Mouse (Mus musculus): ENCODE results near the gene Fam43b. TPM values are rescaled to one million over a fixed set of nuclear protein-coding genes. Genes with fewer than 3 reads are reported as not detected.

Gene Fam43b
- polyA plus RNA-seq, 1 experiment from 2014 or later: 0.05 TPM

- 67% methylated on average over 3 of the region's 3 CpGs for WGBS
- Histone ChIP-seq H3K9ac (no peak overlapping the region), H3K4me3 (replicated peaks) (no peak overlapping the region), H3K27me3 (replicated peaks) (no peaks in the 10 kb centered on the region), H3K4me1 (replicated peaks) (no peaks in the 10 kb centered on the region), H3K27ac (no peak overlapping the region), H3K36me3 (no peaks in the 10 kb centered on the region), H3K9me3 (no peaks in the 10 kb centered on the region), H3K4me2 (replicated peaks) (no peak overlapping the region)
- no peak for ATAC-seq
Observed at GRCm38 (mm10) chr4:138358176-138358575, 38.2 kb downstream of the Fam43b start.

- WGBS: 88% methylated on average over 12 of the region's 12 CpGs
- Histone ChIP-seq H3K4me3 (replicated peaks) (no peak overlapping the region), H3K9me3 (no peaks in the 10 kb centered on the region), H3K27me3 (replicated peaks) (no peaks in the 10 kb centered on the region), H3K36me3 (no peaks in the 10 kb centered on the region), H3K9ac (no peak overlapping the region), H3K4me1 (replicated peaks) (no peaks in the 10 kb centered on the region), H3K27ac (no peak overlapping the region), H3K4me2 (replicated peaks) (no peak overlapping the region)
- ATAC-seq: no peak
Observed at GRCm38 (mm10) chr4:138356551-138356950, 39.8 kb downstream of the Fam43b start.

DNA sequence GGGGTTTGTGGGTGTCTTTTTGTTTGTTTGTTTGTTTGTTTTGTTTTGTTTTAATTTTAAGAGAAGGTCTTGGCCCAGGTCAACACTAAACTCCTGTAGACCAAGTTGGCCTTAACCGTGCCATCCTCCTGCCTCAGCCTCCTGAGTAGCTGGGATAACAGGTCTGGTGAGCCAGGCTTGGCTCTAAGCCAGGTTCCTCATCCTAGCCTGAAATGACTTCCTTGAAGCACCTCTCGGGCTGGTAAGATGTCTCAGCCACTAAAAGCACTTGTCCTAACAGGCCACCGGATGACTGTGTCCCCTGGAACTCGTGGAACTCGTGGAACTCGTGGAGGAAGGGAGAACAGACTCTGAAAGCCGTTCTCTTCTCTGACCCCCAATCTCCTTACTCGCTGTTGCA, 40.2 kb downstream of the Fam43b start:
- Histone ChIP-seq H3K9ac (no peak overlapping the region), H3K4me2 (replicated peaks) (no peak overlapping the region), H3K36me3 (no peaks in the 10 kb centered on the region), H3K9me3 (no peaks in the 10 kb centered on the region), H3K27ac (no peak overlapping the region), H3K4me3 (replicated peaks) (no peak overlapping the region), H3K27me3 (replicated peaks) (no peaks in the 10 kb centered on the region), H3K4me1 (replicated peaks) (no peaks in the 10 kb centered on the region)
- ATAC-seq: no peak
- 82% methylated on average over 8 of the region's 8 CpGs for WGBS

DNA sequence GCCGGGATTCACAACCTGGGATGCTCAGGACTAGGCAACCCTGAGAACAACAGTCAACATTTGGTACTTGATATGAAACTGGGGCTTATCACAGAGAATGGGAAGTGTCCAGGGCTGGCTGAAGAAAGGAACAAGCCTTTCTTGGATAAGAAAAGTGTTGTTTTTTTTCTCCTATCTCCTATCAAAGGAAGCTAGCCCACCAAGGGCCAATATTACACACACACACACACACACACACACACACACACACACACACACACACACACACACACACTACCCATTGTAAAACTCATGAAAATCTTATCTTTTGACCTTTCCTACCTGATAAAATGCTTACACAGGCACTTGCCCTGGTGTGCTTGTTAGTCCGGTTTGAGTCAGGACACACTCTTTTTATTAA, 40.8 kb downstream of the Fam43b start:
- Histone ChIP-seq H3K27me3 (replicated peaks) (no peaks in the 10 kb centered on the region), H3K4me3 (replicated peaks) (no peak overlapping the region), H3K9ac (no peak overlapping the region), H3K9me3 (no peaks in the 10 kb centered on the region), H3K4me1 (replicated peaks) (no peaks in the 10 kb centered on the region), H3K4me2 (replicated peaks) (no peak overlapping the region), H3K27ac (no peak overlapping the region), H3K36me3 (no peaks in the 10 kb centered on the region)
- ATAC-seq: no peak
- WGBS: 75% methylated on average over 2 of the region's 2 CpGs

DNA sequence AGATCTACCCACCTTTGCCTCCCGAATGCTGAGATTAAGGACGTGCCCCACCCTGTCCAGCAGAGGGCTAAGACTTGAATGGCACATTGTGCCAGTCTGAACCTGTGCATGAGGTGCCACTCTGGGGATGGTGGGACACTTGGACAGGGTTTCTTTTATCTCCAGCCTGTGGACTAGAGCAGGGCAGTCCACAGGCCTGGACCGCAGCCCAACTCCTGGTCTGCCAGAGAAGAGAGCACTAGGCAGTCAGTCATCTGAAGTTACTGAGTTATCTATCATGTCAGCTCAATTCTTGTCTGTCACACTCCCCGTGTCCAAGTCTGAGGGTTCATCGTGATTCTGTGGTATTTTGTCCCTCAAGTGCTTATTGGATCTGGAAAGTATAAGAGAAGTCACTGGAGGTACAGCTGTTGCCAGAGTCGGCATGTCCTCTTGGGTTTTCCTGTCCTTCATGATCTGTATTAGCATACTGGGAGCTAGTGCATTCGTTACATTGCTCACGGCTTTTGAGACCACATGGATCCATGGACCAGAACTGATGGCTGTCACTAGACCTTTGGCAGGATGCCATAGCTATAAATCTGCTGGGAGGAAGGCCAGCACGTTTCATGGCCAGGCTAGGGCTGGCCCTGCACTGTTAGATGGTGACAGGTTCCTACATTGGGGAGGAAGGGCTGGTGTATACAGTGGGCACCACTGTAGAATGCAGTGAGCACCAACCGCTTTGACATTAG, 42.7 kb downstream of the Fam43b start:
- Histone ChIP-seq H3K27me3 (replicated peaks) (no peaks in the 10 kb centered on the region), H3K9ac (no peak overlapping the region), H3K9me3 (no peaks in the 10 kb centered on the region), H3K27ac (no peak overlapping the region), H3K36me3 (no peaks in the 10 kb centered on the region), H3K4me2 (replicated peaks) (no peak overlapping the region), H3K4me1 (replicated peaks) (no peaks in the 10 kb centered on the region), H3K4me3 (replicated peaks) (no peak overlapping the region)
- WGBS: 72% methylated on average over 10 of the region's 10 CpGs
- no peak for ATAC-seq

- H3K27ac ChIP-seq: no peak overlapping the region
- no peak overlapping the region for H3K9ac ChIP-seq
- no peak overlapping the region for H3K4me2 ChIP-seq (replicated peaks)
- no peaks in the 10 kb centered on the region for H3K36me3 ChIP-seq
- H3K9me3 ChIP-seq: no peaks in the 10 kb centered on the region
- H3K27me3 ChIP-seq (replicated peaks): no peaks in the 10 kb centered on the region
- no peaks in the 10 kb centered on the region for H3K4me1 ChIP-seq (replicated peaks)
- no peak overlapping the region for H3K4me3 ChIP-seq (replicated peaks)
- no peak for ATAC-seq
- WGBS: 88% methylated on average over 6 of the region's 6 CpGs
Observed at GRCm38 (mm10) chr4:138352692-138353091, 43.6 kb downstream of the Fam43b start.

DNA sequence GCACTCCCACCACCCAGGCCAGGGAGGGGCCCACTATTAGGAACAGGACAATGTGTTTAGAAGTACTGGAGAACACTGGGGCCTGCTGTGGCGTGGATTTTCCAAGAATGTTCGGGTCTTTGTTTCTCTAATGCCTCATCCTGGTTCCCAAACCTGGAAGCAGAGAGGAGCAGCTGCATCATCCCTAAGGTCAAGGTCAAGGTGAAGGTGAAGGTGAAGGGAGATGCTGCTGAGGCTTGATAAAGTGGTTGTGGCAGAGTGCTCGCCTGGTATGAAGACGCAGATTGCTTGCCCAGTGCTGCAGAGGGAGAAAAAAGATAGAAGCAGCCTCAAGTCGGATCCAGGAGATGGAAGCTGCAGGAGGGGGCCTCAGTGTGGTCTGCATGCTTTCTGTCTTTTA, 44.5 kb downstream of the Fam43b start:
- no peak for ATAC-seq
- WGBS: 85% methylated on average over 5 of the region's 5 CpGs
- Histone ChIP-seq H3K36me3 (no peaks in the 10 kb centered on the region), H3K4me2 (replicated peaks) (no peak overlapping the region), H3K4me3 (replicated peaks) (no peak overlapping the region), H3K27ac (no peak overlapping the region), H3K9me3 (no peaks in the 10 kb centered on the region), H3K4me1 (replicated peaks) (no peaks in the 10 kb centered on the region), H3K9ac (no peak overlapping the region), H3K27me3 (replicated peaks) (no peaks in the 10 kb centered on the region)

DNA sequence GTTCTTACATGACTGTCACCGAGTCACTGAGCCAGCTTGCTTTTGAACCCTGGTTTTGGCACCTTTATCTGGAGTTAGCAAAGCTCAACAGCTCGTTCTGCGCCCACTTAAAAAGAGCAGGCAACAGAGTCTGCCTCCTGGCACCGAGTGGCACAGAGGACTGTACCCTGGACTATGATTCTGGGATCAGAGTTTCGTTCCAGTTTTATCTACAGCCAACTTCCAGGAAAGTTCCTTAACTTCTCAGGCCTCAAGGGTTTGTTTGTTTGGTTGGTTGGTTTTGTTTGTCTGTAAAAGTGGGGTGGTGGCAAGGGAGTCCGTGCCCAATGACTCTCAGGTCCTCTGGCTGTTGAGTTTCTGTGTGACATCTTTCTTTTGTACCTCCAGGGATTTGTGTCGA, 47.6 kb downstream of the Fam43b start:
- H3K4me3 ChIP-seq (replicated peaks): no peak overlapping the region
- no peak for ATAC-seq
- no peaks in the 10 kb centered on the region for H3K9me3 ChIP-seq
- no peak overlapping the region for H3K9ac ChIP-seq
- H3K27ac ChIP-seq: no peak overlapping the region
- WGBS: 73% methylated on average over 7 of the region's 7 CpGs
- H3K36me3 ChIP-seq: no peaks in the 10 kb centered on the region
- no peaks in the 10 kb centered on the region for H3K27me3 ChIP-seq (replicated peaks)
- H3K4me2 ChIP-seq (replicated peaks): no peak overlapping the region
- no peaks in the 10 kb centered on the region for H3K4me1 ChIP-seq (replicated peaks)

DNA sequence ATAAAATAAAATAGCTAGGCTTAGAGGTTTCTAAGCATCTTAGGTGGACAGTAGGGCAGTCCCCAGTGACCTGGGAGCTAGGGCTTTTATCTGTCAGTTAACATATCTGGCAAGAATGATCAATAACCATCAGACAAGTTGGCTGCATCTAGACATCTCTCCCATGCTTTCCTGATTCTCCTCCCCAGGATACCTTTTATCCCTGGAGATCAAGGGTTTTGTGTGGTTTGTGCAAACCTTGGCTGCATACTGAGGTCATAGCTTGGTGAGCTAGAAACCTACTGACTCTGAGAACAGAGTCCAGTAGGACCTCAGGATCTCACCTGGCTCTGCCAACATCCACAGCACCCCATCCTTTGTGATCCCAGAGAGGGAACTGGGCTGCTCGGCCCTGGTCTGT, 49.0 kb downstream of the Fam43b start:
- 71% methylated on average over 1 of the region's 1 CpGs for WGBS
- ATAC-seq: no peak
- H3K27ac ChIP-seq: no peak overlapping the region
- H3K27me3 ChIP-seq (replicated peaks): no peaks in the 10 kb centered on the region
- H3K4me1 ChIP-seq (replicated peaks): peaks cover 6% of the 10 kb centered on the region; the same call in 1 of the 2 replicates
- no peak overlapping the region for H3K9ac ChIP-seq
- H3K9me3 ChIP-seq: no peaks in the 10 kb centered on the region
- H3K4me2 ChIP-seq (replicated peaks): no peak overlapping the region
- H3K36me3 ChIP-seq: no peaks in the 10 kb centered on the region
- no peak overlapping the region for H3K4me3 ChIP-seq (replicated peaks)

DNA sequence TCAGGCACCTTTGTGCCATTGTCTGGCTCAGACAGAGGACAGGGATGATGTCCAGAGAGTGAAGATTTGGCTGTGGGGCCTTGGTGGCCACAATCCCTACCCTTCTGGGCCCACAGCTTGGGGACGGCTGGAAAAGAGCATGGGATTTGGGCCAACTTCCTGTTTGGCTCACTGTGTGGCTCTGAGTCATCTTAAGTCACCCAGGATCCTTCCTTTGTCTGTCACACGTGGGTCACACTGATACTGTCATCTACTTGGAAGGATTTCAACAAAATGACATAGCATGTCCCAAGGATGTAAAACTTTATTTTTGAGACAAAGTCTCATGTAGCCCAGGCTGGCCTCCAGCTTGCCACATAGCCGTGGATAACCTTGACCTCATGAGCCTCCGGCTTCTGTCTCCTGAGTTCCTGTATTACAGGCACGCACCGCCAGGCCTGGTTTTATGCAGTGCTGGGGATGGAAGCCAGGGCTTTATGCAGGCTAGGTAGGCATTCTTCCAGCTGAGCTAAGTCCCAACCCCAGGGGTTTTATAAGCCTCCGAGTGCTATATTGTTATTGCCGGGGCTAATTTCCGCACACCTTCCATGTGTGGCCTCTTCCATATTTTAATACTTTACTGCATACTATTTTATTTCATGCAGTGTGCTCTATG, 51.3 kb downstream of the Fam43b start:
- Histone ChIP-seq H3K4me2 (replicated peaks) (no peak overlapping the region), H3K9me3 (no peaks in the 10 kb centered on the region), H3K27me3 (replicated peaks) (no peaks in the 10 kb centered on the region), H3K4me3 (replicated peaks) (no peak overlapping the region), H3K9ac (no peak overlapping the region), H3K27ac (no peak overlapping the region), H3K36me3 (no peaks in the 10 kb centered on the region), H3K4me1 (replicated peaks) (peaks cover 6% of the 10 kb centered on the region; the same call in 1 of the 2 replicates)
- no peak for ATAC-seq
- WGBS: 84% methylated on average over 9 of the region's 9 CpGs

Other genes with a start within 250 kb of the Fam43b start
- gene Hp1bp3, start 180.2 kb downstream of the Fam43b start, polyA plus RNA-seq (2015; fragmentation: Nextera tagmentation; extraction: Ambion mirVana): 110 and 129 TPM in 2 replicates
- gene Sh2d5, start 146.1 kb downstream of the Fam43b start, polyA plus RNA-seq (2015; fragmentation: Nextera tagmentation; extraction: Ambion mirVana): 0.62 and 0.69 TPM in 2 replicates
- 0.83 and 0.95 TPM in 2 replicates for gene Kif17, start 146.1 kb downstream of the Fam43b start, polyA plus RNA-seq (2015; fragmentation: Nextera tagmentation; extraction: Ambion mirVana)
- gene Ddost, start 91.8 kb downstream of the Fam43b start, polyA plus RNA-seq (2015; fragmentation: Nextera tagmentation; extraction: Ambion mirVana): 379 and 414 TPM in 2 replicates
- 35.9 and 36.1 TPM in 2 replicates for gene Pink1, start 70.2 kb downstream of the Fam43b start, polyA plus RNA-seq (2015; fragmentation: Nextera tagmentation; extraction: Ambion mirVana)
- gene Cda, start 28.5 kb downstream of the Fam43b start, polyA plus RNA-seq (2015; fragmentation: Nextera tagmentation; extraction: Ambion mirVana): 26.5 and 30.5 TPM in 2 replicates
- 24.9 and 25.7 TPM in 2 replicates for gene Mul1, start 38.1 kb upstream of the Fam43b start, polyA plus RNA-seq (2015; fragmentation: Nextera tagmentation; extraction: Ambion mirVana)
- 4.8 and 5.5 TPM in 2 replicates for gene Camk2n1, start 57.8 kb upstream of the Fam43b start, polyA plus RNA-seq (2015; fragmentation: Nextera tagmentation; extraction: Ambion mirVana)
- gene Vwa5b1, start 239.4 kb upstream of the Fam43b start, polyA plus RNA-seq (2015; fragmentation: Nextera tagmentation; extraction: Ambion mirVana): 0.19 and 0.28 TPM in 2 replicates